Mouse (Mus musculus) lung, embryonic 15.5 days (tissue): ENCODE results near the gene Pan2. TPM values are rescaled to one million over a fixed set of nuclear protein-coding genes. Genes with fewer than 3 reads are reported as not detected.
"Not testable (repeated sequence)": the region's sequence is repeated elsewhere in the genome, so short reads cannot be mapped to it uniquely, and the experiment has no call there.

Experiments used
- ATAC-seq: fragments of 200-750 bp; cut with Nextera tagmentation; 2 replicates; pipeline ENCODE4 v1.8.0; 2017; ENCODE audit warnings: moderate number of reproducible peaks, borderline replicate concordance; ENCODE audit not compliant: low FRiP score, low TSS enrichment; ENCODE audit errors: extremely low read depth
- H3K27ac ChIP-seq: fragments of 300-500 bp; sonication (generic); 2 replicates; pipeline ENCODE4 v1.5.1; 2015; ENCODE audit warnings: moderate library complexity, mild to moderate bottlenecking, inconsistent platforms
- H3K27me3 ChIP-seq: fragments of 300-500 bp; sonication (generic); 2 replicates; pipeline ENCODE4 v1.6.1; 2015; ENCODE audit warnings: inconsistent platforms
- H3K36me3 ChIP-seq: fragments of 300-500 bp; sonication (generic); 2 replicates; pipeline ENCODE4 v1.6.1; 2015; ENCODE audit warnings: inconsistent platforms
- H3K4me1 ChIP-seq: fragments of 300-500 bp; sonication (generic); 2 replicates; pipeline ENCODE4 v1.6.1; 2015; ENCODE audit warnings: inconsistent platforms
- H3K4me2 ChIP-seq: fragments of 300-500 bp; sonication (generic); 2 replicates; pipeline ENCODE4 v1.6.1; 2015; ENCODE audit warnings: inconsistent platforms, mild to moderate bottlenecking, moderate library complexity
- H3K4me3 ChIP-seq: fragments of 300-500 bp; sonication (generic); 2 replicates; pipeline ENCODE4 v1.5.1; 2015; ENCODE audit warnings: mild to moderate bottlenecking, inconsistent platforms
- H3K9ac ChIP-seq: fragments of 300-500 bp; sonication (generic); 2 replicates; pipeline ENCODE4 v1.6.1; 2015; ENCODE audit warnings: inconsistent platforms
- H3K9me3 ChIP-seq: fragments of 300-500 bp; sonication (generic); 2 replicates; pipeline ENCODE4 v1.6.1; 2016; ENCODE audit warnings: inconsistent platforms
- WGBS: fragments of 180-500 bp; shearing (Covaris S2); methylation state at CpG from one replicate; pipeline ENCODE4 v1.1.7; 2015; 5-methylcytosine and 5-hydroxymethylcytosine counted together
- polyA plus RNA-seq: library from polyadenylated mRNA; unstranded; fragments of >200 nt; fragmentation: Nextera tagmentation; extraction: Ambion mirVana; gene quantifications from 2 replicates; pipeline ENCODE4 v1.2.1, GENCODE M21; 2015

The Pan2 gene
- polyA plus RNA-seq, 1 experiment from 2014 or later: 34.5 TPM

DNA sequence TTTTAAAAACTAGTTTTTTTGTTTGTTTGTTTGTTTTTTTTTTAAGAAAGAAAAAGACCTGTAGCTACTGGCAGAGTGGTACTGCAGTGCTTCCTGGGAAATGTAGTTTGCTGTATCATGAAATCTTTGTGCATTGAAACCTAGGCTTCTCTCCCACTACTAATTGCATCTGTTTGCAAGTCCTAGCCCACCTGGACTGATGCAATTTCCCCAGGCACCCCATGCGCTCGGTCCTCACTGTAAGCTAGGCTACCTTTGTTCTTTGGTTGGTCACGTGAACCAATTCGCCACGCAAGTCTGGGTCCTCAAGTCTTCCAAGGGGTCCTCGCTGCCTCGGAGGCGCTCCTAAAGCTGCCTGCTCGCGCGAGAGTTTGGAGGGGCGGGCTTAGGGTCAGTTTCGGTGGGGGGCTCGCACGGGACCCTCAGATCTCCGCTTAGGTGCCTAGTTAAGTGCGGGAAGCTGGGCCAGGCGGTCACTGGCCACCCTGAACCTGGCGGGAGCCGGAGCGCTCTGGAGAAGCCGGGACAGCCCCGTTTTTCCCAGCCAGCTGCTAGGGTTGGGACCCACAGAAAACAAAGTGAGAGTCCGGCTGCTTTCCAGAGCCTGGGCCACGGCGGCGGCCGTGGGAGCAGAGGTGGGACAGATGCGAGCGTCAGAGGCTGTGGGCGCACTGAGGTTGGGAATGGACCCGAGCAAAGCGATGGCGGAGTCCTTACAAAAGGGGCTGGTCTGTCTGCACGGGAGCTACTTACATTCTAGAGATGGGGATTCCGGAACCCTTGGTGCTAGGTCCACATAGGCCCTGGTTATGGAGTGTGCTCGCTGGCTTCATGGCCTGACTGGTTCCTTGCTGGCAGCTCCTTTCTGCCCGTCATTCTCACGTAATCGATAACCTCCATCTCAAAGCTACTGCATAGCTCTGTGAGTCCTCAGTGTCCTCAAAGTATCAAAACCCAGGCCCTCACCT, 19.3 kb downstream of the Pan2 start, which contains the start of gene Cnpy2:
Gene Cnpy2, plus strand, starts transcription at position 319 of the 968 bp plus-strand sequence.
- Histone ChIP-seq H3K4me2 (peak within 1 kb of the TSS; percentile 75), H3K4me3 (peak within 1 kb of the TSS; percentile 85), H3K27me3 (no peaks in the 10 kb centered on the region), H3K27ac (peak within 1 kb of the TSS; percentile 95), H3K4me1 (peaks cover 17% of the 10 kb centered on the region), H3K9me3 (no peaks in the 10 kb centered on the region), H3K36me3 (peaks cover 56% of the 10 kb centered on the region), H3K9ac (peak within 1 kb of the TSS; percentile 97)
- 1% methylated on average over 40 of the region's 40 CpGs for WGBS
- ATAC-seq: peak; percentile 93

DNA sequence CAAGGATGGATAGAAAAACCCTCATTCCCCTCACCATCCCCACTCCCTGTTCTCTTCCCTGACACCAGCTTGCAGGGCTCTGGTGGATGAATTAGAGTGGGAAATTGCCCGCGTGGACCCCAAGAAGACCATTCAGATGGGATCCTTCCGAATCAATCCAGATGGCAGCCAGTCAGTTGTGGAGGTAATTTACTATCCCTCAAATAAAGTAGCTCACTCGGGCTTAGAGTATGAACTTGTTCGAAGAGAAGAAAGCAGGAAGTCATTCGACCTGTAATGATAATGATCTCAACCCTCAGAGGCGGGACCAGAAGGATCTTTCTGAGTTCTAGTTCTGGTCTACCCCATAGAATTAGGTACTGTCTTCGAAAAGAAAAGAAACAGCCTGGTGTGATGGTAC, 20.4 kb downstream of the Pan2 start:
- Histone ChIP-seq H3K9me3 (no peaks in the 10 kb centered on the region), H3K27ac (no peak overlapping the region), H3K36me3 (peaks cover 54% of the 10 kb centered on the region), H3K9ac (peak overlapping the region; percentile 97), H3K4me3 (peak overlapping the region; percentile 85), H3K27me3 (no peaks in the 10 kb centered on the region), H3K4me2 (peak overlapping the region; percentile 75), H3K4me1 (peaks cover 17% of the 10 kb centered on the region)
- no peak for ATAC-seq
- 67% methylated on average over 8 of the region's 8 CpGs for WGBS

DNA sequence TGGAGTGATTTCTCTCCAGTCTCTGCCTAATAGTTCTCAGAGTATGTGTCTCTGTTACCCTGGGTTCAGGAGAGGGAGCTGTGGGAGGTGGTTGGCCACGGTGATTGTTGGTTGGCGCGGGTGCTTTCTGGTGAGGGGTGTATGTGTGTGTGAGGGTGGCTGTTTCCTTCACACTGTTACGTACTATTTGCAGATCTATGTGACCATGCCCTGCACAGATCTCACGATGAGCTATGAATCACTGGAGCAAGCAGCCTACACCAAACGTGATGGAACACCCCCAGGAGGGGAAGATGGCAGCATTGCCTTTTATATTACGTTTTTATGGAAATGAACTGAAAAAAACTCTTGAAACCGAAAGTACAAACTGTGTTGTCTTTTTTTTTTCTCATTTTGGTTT, 23.7 kb downstream of the Pan2 start:
- no peaks in the 10 kb centered on the region for H3K9me3 ChIP-seq
- no peak overlapping the region for H3K27ac ChIP-seq
- H3K4me1 ChIP-seq: peaks cover 12% of the 10 kb centered on the region
- no peaks in the 10 kb centered on the region for H3K27me3 ChIP-seq
- 95% methylated on average over 8 of the region's 8 CpGs for WGBS
- no peak overlapping the region for H3K9ac ChIP-seq
- H3K4me2 ChIP-seq: no peak overlapping the region
- no peak for ATAC-seq
- H3K36me3 ChIP-seq: peaks cover 47% of the 10 kb centered on the region
- H3K4me3 ChIP-seq: no peak overlapping the region

DNA sequence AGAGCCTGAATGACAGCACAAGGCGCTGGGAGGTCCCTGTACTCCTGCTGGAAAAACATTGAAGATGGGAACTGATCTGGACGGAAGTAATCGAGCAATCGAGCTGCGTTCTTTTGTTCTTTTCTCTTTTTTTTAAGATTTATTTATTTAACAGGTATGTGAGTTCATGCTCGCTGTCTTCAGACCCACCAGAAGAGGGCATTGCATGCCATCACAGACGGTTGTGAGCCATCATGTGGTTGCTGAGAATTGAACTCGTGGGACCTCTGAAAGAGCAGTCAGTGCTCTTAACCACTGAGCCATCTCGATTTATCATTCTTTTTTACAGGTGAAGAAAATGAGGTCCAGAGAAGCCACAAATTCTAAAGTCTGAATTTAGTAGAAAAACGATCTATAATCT, 24.5 kb downstream of the Pan2 start:
- Histone ChIP-seq H3K27ac (no peak overlapping the region), H3K36me3 (peaks cover 47% of the 10 kb centered on the region), H3K4me1 (peaks cover 12% of the 10 kb centered on the region), H3K4me2 (no peak overlapping the region), H3K9me3 (no peaks in the 10 kb centered on the region), H3K27me3 (no peaks in the 10 kb centered on the region), H3K9ac (no peak overlapping the region), H3K4me3 (no peak overlapping the region)
- 82% methylated on average over 10 of the region's 10 CpGs for WGBS
- ATAC-seq: no peak

DNA sequence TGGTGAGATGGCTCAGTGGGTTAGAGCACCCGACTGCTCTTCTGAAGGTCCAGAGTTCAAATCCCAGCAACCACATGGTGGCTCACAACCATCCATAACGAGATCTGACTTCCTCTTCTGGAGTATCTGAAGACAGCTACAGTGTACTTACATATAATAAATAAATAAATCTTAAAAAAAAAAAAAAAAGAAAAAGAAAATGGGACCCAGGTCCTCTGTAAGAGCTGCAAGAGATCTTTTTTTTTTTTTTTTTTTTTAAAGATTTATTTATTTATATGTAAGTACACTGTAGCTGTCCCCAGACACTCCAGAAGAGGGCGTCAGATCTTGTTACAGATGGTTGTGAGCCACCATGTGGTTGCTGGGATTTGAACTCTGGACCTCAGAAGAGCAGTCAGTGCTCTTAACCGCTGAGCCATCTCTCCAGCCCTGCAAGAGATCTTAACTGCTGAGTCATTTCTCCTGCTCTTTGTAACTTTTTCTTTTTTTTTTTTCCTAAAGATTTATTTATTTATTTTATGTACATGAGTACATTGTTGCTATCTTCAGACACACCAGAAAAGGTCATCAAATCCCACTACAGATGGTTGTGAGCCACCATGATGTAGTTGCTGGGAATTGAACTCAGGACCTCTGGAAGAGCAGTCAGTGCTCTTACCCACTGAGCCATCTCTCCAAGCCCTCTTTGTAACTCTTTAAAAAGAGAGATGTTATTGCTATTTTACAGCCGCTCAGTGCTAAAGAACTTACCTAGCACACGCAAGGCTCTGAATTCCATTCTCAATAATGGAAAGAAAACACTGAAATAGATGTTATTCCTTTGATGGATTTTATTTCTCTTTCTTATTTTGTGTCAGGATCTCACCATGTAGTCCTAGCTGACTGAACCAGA, 29.5 kb downstream of the Pan2 start:
- not testable (repeated sequence) for ATAC-seq, H3K4me1 ChIP-seq, H3K4me3 ChIP-seq, H3K9ac ChIP-seq, H3K27ac ChIP-seq, H3K27me3 ChIP-seq, H3K9me3 ChIP-seq, H3K4me2 ChIP-seq
- peaks cover 16% of the 10 kb centered on the region for H3K36me3 ChIP-seq
- 69% methylated on average over 6 of the region's 6 CpGs for WGBS

DNA sequence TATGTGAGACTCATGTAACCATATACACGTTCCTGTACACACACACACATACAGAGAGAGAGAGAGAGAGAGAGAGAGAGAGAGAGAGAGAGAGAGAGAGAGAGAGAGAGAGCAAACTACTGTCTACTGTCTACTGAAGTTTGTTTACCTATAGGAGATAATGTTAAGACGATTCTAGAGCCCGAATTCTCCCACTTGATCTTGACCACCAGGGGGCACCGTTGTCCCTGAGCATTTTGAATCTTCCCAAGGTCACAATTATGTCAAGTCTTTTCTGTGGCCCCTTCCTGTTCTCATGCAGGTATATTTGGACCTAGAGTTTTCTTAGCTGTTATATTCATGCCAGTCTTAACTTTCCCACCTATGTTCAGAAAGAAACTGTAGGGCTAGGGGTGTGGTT, 32.4 kb downstream of the Pan2 start:
- H3K4me2 ChIP-seq: no peak overlapping the region
- H3K9ac ChIP-seq: no peak overlapping the region
- ATAC-seq: no peak
- H3K27me3 ChIP-seq: no peaks in the 10 kb centered on the region
- no peak overlapping the region for H3K4me3 ChIP-seq
- H3K4me1 ChIP-seq: peaks cover 15% of the 10 kb centered on the region
- no peaks in the 10 kb centered on the region for H3K36me3 ChIP-seq
- WGBS: 3% methylated on average over 4 of the region's 4 CpGs
- H3K9me3 ChIP-seq: no peaks in the 10 kb centered on the region
- H3K27ac ChIP-seq: no peak overlapping the region

DNA sequence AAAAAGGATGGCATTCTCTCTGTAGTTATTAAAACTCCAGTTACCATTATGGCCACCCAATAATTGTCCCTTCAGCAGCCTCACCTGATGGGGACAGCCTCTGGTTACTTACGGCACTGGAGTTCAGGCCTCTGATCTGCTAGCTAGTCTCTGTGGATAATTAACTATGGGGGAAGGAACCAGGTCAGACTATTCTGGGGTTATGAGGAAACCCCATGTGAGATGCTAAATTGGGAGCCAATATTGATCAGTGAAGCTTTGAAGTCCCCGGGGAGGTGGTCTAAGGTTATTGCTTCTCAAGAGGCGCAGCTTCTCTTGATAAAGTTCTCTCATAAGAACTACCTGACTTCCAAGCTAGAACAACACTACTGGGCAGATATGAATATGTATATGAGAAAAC, 33.1 kb downstream of the Pan2 start:
- no peak overlapping the region for H3K4me2 ChIP-seq
- H3K4me1 ChIP-seq: peaks cover 15% of the 10 kb centered on the region
- no peak overlapping the region for H3K4me3 ChIP-seq
- no peak overlapping the region for H3K27ac ChIP-seq
- no peak overlapping the region for H3K9ac ChIP-seq
- no peaks in the 10 kb centered on the region for H3K36me3 ChIP-seq
- H3K27me3 ChIP-seq: no peaks in the 10 kb centered on the region
- no peaks in the 10 kb centered on the region for H3K9me3 ChIP-seq
- no peak for ATAC-seq
- 85% methylated on average over 3 of the region's 3 CpGs for WGBS

DNA sequence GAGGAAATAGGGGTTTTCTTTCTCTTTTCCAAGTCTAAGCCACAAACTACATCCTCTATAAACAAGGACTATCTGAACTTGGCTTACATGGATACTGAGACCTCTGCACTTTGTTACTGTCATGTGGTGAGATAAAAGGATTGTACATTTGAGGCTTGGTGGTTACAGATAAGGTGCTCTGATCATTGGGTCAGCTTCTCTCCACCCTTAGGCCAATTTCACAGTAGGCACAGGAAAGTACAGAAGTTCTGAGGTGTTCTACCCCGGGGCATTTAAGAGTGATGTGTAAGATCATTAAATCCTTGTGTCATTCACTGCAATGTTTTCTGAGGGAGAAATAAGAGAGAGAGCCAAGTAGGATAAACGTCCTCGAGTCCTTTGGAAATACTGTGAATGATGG, 33.5 kb downstream of the Pan2 start:
- H3K4me3 ChIP-seq: peak overlapping the region; percentile 79
- no peaks in the 10 kb centered on the region for H3K27me3 ChIP-seq
- peak overlapping the region; percentile 70 for H3K4me2 ChIP-seq
- H3K27ac ChIP-seq: no peak overlapping the region
- peaks cover 15% of the 10 kb centered on the region for H3K4me1 ChIP-seq
- no peaks in the 10 kb centered on the region for H3K9me3 ChIP-seq
- H3K36me3 ChIP-seq: no peaks in the 10 kb centered on the region
- no peak for ATAC-seq
- H3K9ac ChIP-seq: no peak overlapping the region
- 77% methylated on average over 3 of the region's 3 CpGs for WGBS

DNA sequence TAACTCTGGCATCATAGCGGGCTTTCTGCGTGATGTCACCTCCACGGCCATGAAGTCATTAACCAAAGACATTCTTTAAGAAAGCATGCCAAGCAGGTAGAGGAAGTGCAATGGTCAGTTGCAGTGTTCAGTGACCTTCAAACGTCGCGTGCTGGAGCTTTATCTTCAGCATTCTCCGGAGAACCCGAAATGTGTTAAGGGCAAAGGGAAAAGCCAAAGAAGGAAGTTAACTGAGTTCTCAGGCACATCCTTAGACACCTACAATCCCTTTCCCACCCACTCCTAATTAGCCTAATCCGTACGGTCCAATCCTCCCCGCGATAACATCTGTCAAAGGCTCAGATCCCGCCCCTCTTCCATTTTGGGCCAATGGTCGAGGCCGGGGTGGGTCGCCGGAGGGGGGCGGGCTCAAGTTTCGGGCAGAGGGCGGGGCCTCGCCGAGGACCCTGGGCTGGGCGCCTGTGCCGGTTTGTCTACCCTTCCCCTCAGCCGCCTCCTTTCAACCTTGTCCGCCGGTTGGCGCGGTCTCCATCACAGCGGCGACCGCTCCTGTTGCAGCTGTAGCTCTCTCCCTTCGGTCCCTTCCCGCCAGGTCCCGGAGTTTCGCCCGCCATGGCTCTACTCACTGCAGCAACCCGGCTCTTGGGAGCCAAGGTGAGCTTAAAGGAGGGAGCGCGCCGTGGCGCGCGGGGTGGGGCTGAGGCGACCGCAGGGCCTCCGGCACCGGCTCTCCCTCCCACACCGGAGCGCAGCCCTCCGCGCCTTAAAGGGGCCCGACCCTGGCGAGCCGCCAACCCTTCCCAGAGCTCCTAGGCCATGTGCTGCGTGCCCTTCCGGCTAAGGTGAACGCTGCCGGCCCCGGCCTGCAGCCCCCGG, 34.4 kb downstream of the Pan2 start, which contains the start of gene Cs:
Gene Cs, plus strand, starts transcription at position 429 of the 876 bp plus-strand sequence.
- Histone ChIP-seq H3K27ac (peak within 1 kb of the TSS; percentile 88), H3K4me1 (peaks cover 15% of the 10 kb centered on the region), H3K4me2 (peak within 1 kb of the TSS; percentile 70), H3K9me3 (no peaks in the 10 kb centered on the region), H3K27me3 (no peaks in the 10 kb centered on the region), H3K4me3 (peak within 1 kb of the TSS; percentile 79), H3K36me3 (no peaks in the 10 kb centered on the region), H3K9ac (peak within 1 kb of the TSS; percentile 76)
- WGBS: under 1% methylated on average over 52 of the region's 61 CpGs
- ATAC-seq: peak; percentile 98

DNA sequence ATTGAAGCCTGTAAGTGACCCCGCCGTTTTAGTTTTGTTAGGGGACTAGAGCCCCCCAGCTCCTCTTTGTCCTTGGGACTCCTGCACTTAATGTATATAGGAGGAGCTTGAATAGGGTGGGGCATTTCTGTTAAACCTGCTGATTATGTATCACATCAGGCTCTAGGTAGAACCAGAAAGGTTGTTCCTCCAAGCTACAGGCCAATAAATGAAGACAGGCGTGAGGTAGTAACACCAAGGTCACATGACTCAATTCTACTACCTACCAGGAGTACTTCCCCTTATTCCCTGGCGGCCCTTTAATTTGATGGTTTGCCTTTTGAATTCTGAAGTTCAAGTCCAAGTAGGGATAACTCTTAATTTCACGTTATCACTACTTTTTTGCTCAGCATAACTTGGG, 35.3 kb downstream of the Pan2 start:
- peak overlapping the region; percentile 79 for H3K4me3 ChIP-seq
- H3K9me3 ChIP-seq: no peaks in the 10 kb centered on the region
- peak overlapping the region; percentile 76 for H3K9ac ChIP-seq
- peak overlapping the region; percentile 88 for H3K27ac ChIP-seq
- H3K4me1 ChIP-seq: peaks cover 15% of the 10 kb centered on the region
- WGBS: 18% methylated on average over 5 of the region's 5 CpGs
- no peaks in the 10 kb centered on the region for H3K27me3 ChIP-seq
- 0 out of 2 replicates have a peak, but pooled peaks have one; percentile 0 for ATAC-seq
- H3K4me2 ChIP-seq: peak overlapping the region; percentile 64
- no peaks in the 10 kb centered on the region for H3K36me3 ChIP-seq

DNA sequence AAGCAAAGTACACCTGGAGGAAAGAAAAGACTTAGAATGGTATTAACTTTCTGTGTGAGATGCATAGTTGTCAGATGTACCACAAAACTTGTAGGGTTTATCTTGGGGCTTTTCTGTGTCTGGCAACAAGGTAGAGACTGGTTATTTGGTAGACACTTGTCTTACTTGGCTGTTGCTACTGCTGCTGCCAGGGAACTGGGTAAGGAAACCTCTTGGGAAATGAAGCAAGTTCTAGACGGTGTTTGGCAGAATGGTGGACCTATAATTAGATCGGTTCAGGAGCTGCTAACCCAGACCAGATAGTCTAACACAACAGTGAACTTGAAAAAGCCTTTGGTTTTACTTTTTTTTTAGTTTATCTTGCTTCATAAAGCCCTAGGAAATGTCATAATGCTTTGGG, 35.8 kb downstream of the Pan2 start:
- H3K27me3 ChIP-seq: no peaks in the 10 kb centered on the region
- H3K4me3 ChIP-seq: peak overlapping the region; percentile 79
- no peaks in the 10 kb centered on the region for H3K36me3 ChIP-seq
- H3K9ac ChIP-seq: peak overlapping the region; percentile 76; the same call in 1 of the 2 replicates
- no peak for ATAC-seq
- 58% methylated on average over 2 of the region's 2 CpGs for WGBS
- H3K4me1 ChIP-seq: peaks cover 15% of the 10 kb centered on the region
- no peaks in the 10 kb centered on the region for H3K9me3 ChIP-seq
- H3K27ac ChIP-seq: no peak overlapping the region
- H3K4me2 ChIP-seq: peak overlapping the region; percentile 64
